Mouse (Mus musculus) MEL (cell line): ENCODE results near the gene Myo9b. TPM values are rescaled to one million over a fixed set of nuclear protein-coding genes. Genes with fewer than 3 reads are reported as not detected.

ENCODE experiments used
- DNase-seq: peaks from one replicate; pipeline ENCODE4 v3.0.0; 2011; ENCODE audit warnings: low read depth, low spot score
- H3K27ac ChIP-seq: 2 replicates; pipeline ENCODE4 v1.5.1; 2012; ENCODE audit warnings: low read depth, mild to moderate bottlenecking, control low read depth, low read length, moderate library complexity; ENCODE audit not compliant: control insufficient read depth
- H3K27me3 ChIP-seq, 2 experiments: fragments of 150-350 bp in 1 of 2; sonication (generic) in 1 of 2; 2 replicates each; pipeline ENCODE4 v1.6.1; 2012; ENCODE audit warnings: low read length in 2 of 2, mild to moderate bottlenecking in 2 of 2, improper control_type of control experiment in 1 of 2, moderate library complexity in 1 of 2; ENCODE audit not compliant: insufficient read depth in 2 of 2, control insufficient read depth in 1 of 2
- H3K36me3 ChIP-seq, 2 experiments: 2 replicates each; pipeline ENCODE4 v1.6.1; 2012 to 2014; ENCODE audit warnings: low read length in 2 of 2, improper control_type of control experiment in 1 of 2, inconsistent platforms in 1 of 2, mild to moderate bottlenecking in 1 of 2; ENCODE audit not compliant: insufficient read depth in 2 of 2, control insufficient read depth in 1 of 2
- H3K4me1 ChIP-seq, 2 experiments: fragments of 150-350 bp in 1 of 2; sonication (generic) in 1 of 2; 2 replicates each; pipeline ENCODE4 v1.6.1; 2012; ENCODE audit warnings: low read length in 2 of 2, improper control_type of control experiment in 1 of 2, mild to moderate bottlenecking in 1 of 2; ENCODE audit not compliant: insufficient read depth in 2 of 2, control insufficient read depth in 1 of 2
- H3K4me3 ChIP-seq, 2 experiments: fragments of 150-350 bp in 1 of 2; sonication (generic) in 1 of 2; 2 replicates each; pipeline ENCODE4 v1.5.1; 2012; ENCODE audit warnings: low read depth in 2 of 2, low read length in 2 of 2, mild to moderate bottlenecking in 2 of 2, moderate library complexity in 2 of 2, control low read depth in 1 of 2, improper control_type of control experiment in 1 of 2; ENCODE audit not compliant: control insufficient read depth in 1 of 2, insufficient read depth in 1 of 2
- H3K79me2 ChIP-seq: 2 replicates; pipeline ENCODE4 v1.6.1; 2012; ENCODE audit warnings: mild to moderate bottlenecking, low read length, moderate library complexity; ENCODE audit not compliant: control insufficient read depth, poor library complexity, insufficient read depth
- H3K9ac ChIP-seq: 2 replicates; pipeline ENCODE4 v1.6.1; 2012; ENCODE audit warnings: low read depth, mild to moderate bottlenecking, control low read depth, low read length, moderate library complexity; ENCODE audit not compliant: control insufficient read depth, poor library complexity, severe bottlenecking
- H3K9me3 ChIP-seq: fragments of 150-350 bp; sonication (generic); replicated peaks from 2 replicates; pipeline ENCODE4 v1.6.1; 2012; ENCODE audit warnings: mild to moderate bottlenecking, low read length, improper control_type of control experiment, moderate library complexity; ENCODE audit not compliant: insufficient read depth
- CHD1 ChIP-seq: IDR thresholded peaks from 2 replicates; pipeline ENCODE4 v1.6.1; 2012; ENCODE audit warnings: low read depth, mild to moderate bottlenecking, inconsistent platforms, low read length, improper control_type of control experiment
- EP300 ChIP-seq, 2 experiments: IDR thresholded peaks; 2 replicates each; pipeline ENCODE4 v1.6.1; 2011; ENCODE audit warnings: improper control_type of control experiment in 2 of 2, low read length in 2 of 2, low read depth in 1 of 2, mild to moderate bottlenecking in 1 of 2
- GATA1 ChIP-seq: IDR thresholded peaks from 2 replicates; pipeline ENCODE4 v1.6.1; 2011; ENCODE audit warnings: low read depth, low read length, improper control_type of control experiment
- HCFC1 ChIP-seq: IDR thresholded peaks from 2 replicates; pipeline ENCODE4 v1.6.1; 2012; ENCODE audit warnings: low read depth, mild to moderate bottlenecking, inconsistent platforms, low read length, improper control_type of control experiment, moderate library complexity
- KAT2A ChIP-seq: conservative IDR thresholded peaks from 2 replicates; pipeline ENCODE4 v1.6.1; 2012; ENCODE audit warnings: low read depth, low read length, improper control_type of control experiment, inconsistent platforms
- MAFK ChIP-seq: IDR thresholded peaks from 2 replicates; pipeline ENCODE4 v1.6.1; 2011; ENCODE audit warnings: low read depth, mild to moderate bottlenecking, low read length, improper control_type of control experiment, borderline replicate concordance
- MAX ChIP-seq: IDR thresholded peaks from 2 replicates; pipeline ENCODE4 v1.6.1; 2011; ENCODE audit warnings: low read length, improper control_type of control experiment
- MAZ ChIP-seq: IDR thresholded peaks from 2 replicates; pipeline ENCODE4 v1.6.1; 2012; ENCODE audit warnings: low read depth, mild to moderate bottlenecking, inconsistent platforms, low read length, improper control_type of control experiment
- MYB ChIP-seq: IDR thresholded peaks from 2 replicates; pipeline ENCODE4 v1.6.1; 2011; ENCODE audit warnings: mild to moderate bottlenecking, low read depth, low read length, improper control_type of control experiment
- NRF1 ChIP-seq: IDR thresholded peaks from 2 replicates; pipeline ENCODE4 v1.6.1; 2014; ENCODE audit warnings: low read depth, mild to moderate bottlenecking, inconsistent platforms, low read length, improper control_type of control experiment, moderate library complexity; ENCODE audit not compliant: poor library complexity, insufficient read depth, severe bottlenecking
- POLR2A ChIP-seq, 2 experiments: IDR thresholded peaks; 2 replicates each; pipeline ENCODE4 v1.6.1; 2011 to 2012; ENCODE audit warnings: low read length in 2 of 2, mild to moderate bottlenecking in 2 of 2, control low read depth in 1 of 2, improper control_type of control experiment in 1 of 2, low read depth in 1 of 2, moderate library complexity in 1 of 2; ENCODE audit not compliant: control insufficient read depth in 1 of 2, insufficient read depth in 1 of 2, poor library complexity in 1 of 2
- RAD21 ChIP-seq: IDR thresholded peaks from 2 replicates; pipeline ENCODE4 v1.6.1; 2011; ENCODE audit warnings: mild to moderate bottlenecking, low read depth, low read length, improper control_type of control experiment
- SMC3 ChIP-seq: IDR thresholded peaks from 2 replicates; pipeline ENCODE4 v1.6.1; 2011; ENCODE audit warnings: low read depth, low read length, improper control_type of control experiment
- TAL1 ChIP-seq: IDR thresholded peaks from 2 replicates; pipeline ENCODE4 v1.6.1; 2012; ENCODE audit warnings: mild to moderate bottlenecking, inconsistent platforms, low read length, moderate library complexity, mixed read lengths
- TCF12 ChIP-seq: IDR thresholded peaks from 2 replicates; pipeline ENCODE4 v1.6.1; 2014; ENCODE audit warnings: low read depth, mild to moderate bottlenecking, inconsistent platforms, low read length, improper control_type of control experiment, moderate library complexity
- ZC3H11A ChIP-seq: IDR thresholded peaks from 2 replicates; pipeline ENCODE4 v1.6.1; 2012; ENCODE audit warnings: low read depth, mild to moderate bottlenecking, inconsistent platforms, low read length, improper control_type of control experiment
- ZKSCAN1 ChIP-seq: IDR thresholded peaks from 2 replicates; pipeline ENCODE4 v1.6.1; 2012; ENCODE audit warnings: low read depth, mild to moderate bottlenecking, inconsistent platforms, low read length, improper control_type of control experiment, moderate library complexity
- ZMIZ1 ChIP-seq: IDR thresholded peaks from 2 replicates; pipeline ENCODE4 v1.6.1; 2012; ENCODE audit warnings: low read depth, mild to moderate bottlenecking, inconsistent platforms, low read length, improper control_type of control experiment, moderate library complexity
- polyA plus RNA-seq, 2 experiments: library from polyadenylated mRNA; stranded (reverse) in 1 of 2; unstranded in 1 of 2; fragments of >175 nt in 1 of 2; fragments of >200 nt in 1 of 2; gene quantifications; 2 replicates each; pipeline versions ENCODE4 v1.2.1 to v1.2.4; 2012; ENCODE audit warnings: low replicate concordance in 2 of 2, low read depth in 1 of 2; ENCODE audit not compliant: insufficient read length in 2 of 2, insufficient read depth in 1 of 2, missing spikeins in 1 of 2
- total RNA-seq: library from RNA; depleted of rRNA; stranded (reverse); fragments of 300-350 nt; gene quantifications from 2 replicates; pipeline ENCODE4 v1.2.3, GENCODE M21; 2012

Gene Myo9b
- total and polyA plus RNA-seq, 3 experiments: 35.8 to 54.8 (median 52.3) TPM

- Histone ChIP-seq H3K9me3 (no peaks in the 10 kb centered on the region), H3K9ac (no peak overlapping the region), H3K4me1 (peaks cover 0 to 8% of the 10 kb centered on the region in 2 experiments; a peak in 2 of 4 replicates), H3K36me3 (peaks cover under 1 to 11% of the 10 kb centered on the region in 2 experiments), H3K4me3 (no peak overlapping the region), H3K27me3 (no peaks in the 10 kb centered on the region), H3K79me2 (peaks cover 2% of the 10 kb centered on the region; the same call in 1 of the 2 replicates), H3K27ac (no peak overlapping the region)
- TF ChIP-seq MYB: no peak
- no peak for TF ChIP-seq RAD21
- DNase-seq: no peak
These were observed 27.2 kb downstream of the Myo9b start for GRCm38 (mm10) chr8:71299716-71300115.

GRCm38 (mm10) chr8:71302788-71303187, 30.3 kb downstream of the Myo9b start:
- peak; percentile 29 for DNase-seq
- Histone ChIP-seq H3K9me3 (no peaks in the 10 kb centered on the region), H3K27ac (no peak overlapping the region), H3K9ac (no peak overlapping the region), H3K4me3 (no peak overlapping the region), H3K4me1 (peaks cover 0 to 8% of the 10 kb centered on the region in 2 experiments; a peak in 2 of 4 replicates), H3K79me2 (peaks cover 1% of the 10 kb centered on the region), H3K27me3 (no peaks in the 10 kb centered on the region), H3K36me3 (peaks cover 2 to 8% of the 10 kb centered on the region in 2 experiments)
- TF ChIP-seq HCFC1: no peak
- no peak for TF ChIP-seq CHD1
- no peak for TF ChIP-seq KAT2A
- no peak for TF ChIP-seq MAZ
- peak; percentile 74; the same call in 1 of the 2 replicates for TF ChIP-seq TCF12
- TF ChIP-seq TAL1: peak; percentile 26; the same call in 1 of the 2 replicates
- TF ChIP-seq POLR2A (IDR thresholded peaks at IDR 0.05; ENCODE audit: control insufficient read depth in 1 of 2, insufficient read depth in 1 of 2, low read depth in 1 of 2, low read length in 2 of 2, poor library complexity in 1 of 2): no peak
- TF ChIP-seq EP300 (IDR thresholded peaks at IDR 0.05; ENCODE audit: low read depth in 1 of 2, low read length in 2 of 2): peak; percentile 42 to 51; a peak in 3 of 4 replicates
- TF ChIP-seq MAX: no peak
- no peak for TF ChIP-seq MAFK
- no peak for TF ChIP-seq ZC3H11A
- no peak for TF ChIP-seq SMC3
- TF ChIP-seq NRF1: no peak
- TF ChIP-seq ZMIZ1: no peak
- no peak for TF ChIP-seq ZKSCAN1
- peak; percentile 67 for TF ChIP-seq GATA1
